Mouse (Mus musculus) midbrain, postnatal 0 days (tissue): ENCODE data around the gene Uso1. TPM values are rescaled to one million over a fixed set of nuclear protein-coding genes. Genes with fewer than 3 reads are reported as not detected.
A peak's percentile ranks its signal among the peaks of the same experiment; 100 is the strongest.

Experiments
- ATAC-seq: fragments of 200-750 bp; cut with Nextera tagmentation; 2 replicates; pipeline ENCODE4 v1.8.0; 2017; ENCODE audit warnings: moderate number of reproducible peaks, mild to moderate bottlenecking, moderate TSS enrichment, moderate library complexity; ENCODE audit not compliant: low FRiP score
- DNase-seq: peaks from one replicate; pipeline ENCODE4 v3.0.0-alpha.2; 2015; ENCODE audit warnings: low spot score
- H3K27ac ChIP-seq: fragments of 300-500 bp; sonication (generic); 2 replicates; pipeline ENCODE4 v1.5.1; 2014; ENCODE audit warnings: low read depth, mild to moderate bottlenecking, low read length, mixed read lengths
- H3K27me3 ChIP-seq: fragments of 300-500 bp; sonication (generic); 2 replicates; pipeline ENCODE4 v1.6.1; 2014; ENCODE audit warnings: low read length, control low read depth, mixed read lengths; ENCODE audit not compliant: insufficient read depth
- H3K36me3 ChIP-seq: fragments of 300-500 bp; sonication (generic); 2 replicates; pipeline ENCODE4 v1.6.1; 2014; ENCODE audit warnings: low read length, control low read depth, mixed read lengths; ENCODE audit not compliant: insufficient read depth
- H3K4me1 ChIP-seq: fragments of 300-500 bp; sonication (generic); 2 replicates; pipeline ENCODE4 v1.6.1; 2014; ENCODE audit warnings: mild to moderate bottlenecking, control low read depth, antibody characterized with exemption, low read length, mixed read lengths; ENCODE audit not compliant: insufficient read depth
- H3K4me2 ChIP-seq: fragments of 300-500 bp; sonication (generic); 2 replicates; pipeline ENCODE4 v1.6.1; 2014; ENCODE audit warnings: low read depth, mild to moderate bottlenecking, low read length, mixed read lengths; ENCODE audit not compliant: poor library complexity, severe bottlenecking
- H3K4me3 ChIP-seq: fragments of 300-500 bp; sonication (generic); 2 replicates; pipeline ENCODE4 v1.5.1; 2014; ENCODE audit warnings: low read depth, mild to moderate bottlenecking, low read length, moderate library complexity
- H3K9ac ChIP-seq: fragments of 300-500 bp; sonication (generic); replicated peaks from 2 replicates; pipeline ENCODE4 v1.6.1; 2014; ENCODE audit warnings: mild to moderate bottlenecking, low read length, moderate library complexity, mixed read lengths; ENCODE audit not compliant: poor library complexity, severe bottlenecking
- H3K9me3 ChIP-seq: fragments of 300-500 bp; sonication (generic); 2 replicates; pipeline ENCODE4 v1.6.1; 2016; ENCODE audit warnings: low read length, control low read depth
- CTCF ChIP-seq: IDR thresholded peaks from 2 replicates; pipeline ENCODE4 v1.5.1; 2016; ENCODE audit warnings: antibody characterized with exemption, mild to moderate bottlenecking
- WGBS: fragments of 180-500 bp; shearing (Covaris S2); extraction: QIAGEN DNeasy Blood & Tissue Kit; methylation state at CpG from one replicate; pipeline ENCODE4 v1.1.7; 2014; 5-methylcytosine and 5-hydroxymethylcytosine counted together
- polyA plus RNA-seq: library from polyadenylated mRNA; unstranded; fragments of >200 nt; fragmentation: Nextera tagmentation; extraction: Ambion mirVana; gene quantifications from 2 replicates; pipeline ENCODE4 v1.2.1, GENCODE M21; 2015
- total RNA-seq: library from RNA; depleted of rRNA; stranded (reverse); fragments of >200 nt; gene quantifications from 2 replicates; pipeline ENCODE4 v1.2.3, GENCODE M21; 2014

The Uso1 gene
- total and polyA plus RNA-seq, 2 experiments from 2014 or later, result 22.4 to 27.0 TPM

DNA sequence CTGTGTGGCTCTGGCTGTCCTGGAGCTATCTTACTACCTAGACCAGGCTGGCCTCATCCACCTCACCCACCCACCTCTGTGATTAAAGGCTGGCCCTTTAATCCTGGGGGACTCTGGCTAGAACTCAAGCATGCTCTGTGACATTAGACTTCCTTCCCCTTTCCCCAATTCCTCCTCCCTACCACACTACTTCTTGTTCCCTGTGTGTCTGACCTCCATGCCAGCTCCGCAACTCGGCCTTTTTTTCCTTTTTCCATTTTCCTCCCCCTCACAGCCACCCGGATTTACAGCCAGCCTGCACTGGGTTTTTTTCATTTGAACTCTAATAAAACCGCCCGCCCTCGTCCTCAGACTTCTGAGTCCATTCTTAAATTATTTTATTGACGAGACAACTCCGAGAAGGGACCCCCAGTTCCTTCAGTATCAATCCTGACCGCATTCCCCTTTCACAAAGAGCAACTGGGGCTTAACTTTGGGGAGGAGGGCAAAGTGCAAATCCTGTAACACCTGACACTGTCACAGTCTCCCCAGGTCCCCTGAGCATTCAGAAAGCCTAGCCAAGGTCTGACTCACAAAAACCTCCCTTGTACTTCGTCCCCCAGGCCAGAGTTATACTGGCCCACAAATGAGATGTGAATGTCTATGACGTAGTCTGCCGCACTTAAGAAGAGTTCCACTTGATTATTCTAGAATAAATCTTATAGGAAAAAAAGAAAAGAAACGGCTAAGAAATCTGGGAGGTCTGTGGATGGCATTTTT is 39.2 kb upstream of the Uso1 start:
- 0 out of 2 replicates have a peak, but pooled peaks cover 2% of the 10 kb centered on the region for H3K4me1 ChIP-seq
- H3K9me3 ChIP-seq, result no peaks in the 10 kb centered on the region
- ATAC-seq (no peak), DNase-seq (no peak)
- 62% methylated on average over 13 of the region's 13 CpGs for WGBS
- no peak overlapping the region for H3K9ac ChIP-seq
- no peak overlapping the region for H3K27ac ChIP-seq
- no peaks in the 10 kb centered on the region for H3K36me3 ChIP-seq
- no peaks in the 10 kb centered on the region for H3K27me3 ChIP-seq
- TF ChIP-seq CTCF, result no peak
- H3K4me3 ChIP-seq, result no peak overlapping the region
- no peak overlapping the region for H3K4me2 ChIP-seq

DNA sequence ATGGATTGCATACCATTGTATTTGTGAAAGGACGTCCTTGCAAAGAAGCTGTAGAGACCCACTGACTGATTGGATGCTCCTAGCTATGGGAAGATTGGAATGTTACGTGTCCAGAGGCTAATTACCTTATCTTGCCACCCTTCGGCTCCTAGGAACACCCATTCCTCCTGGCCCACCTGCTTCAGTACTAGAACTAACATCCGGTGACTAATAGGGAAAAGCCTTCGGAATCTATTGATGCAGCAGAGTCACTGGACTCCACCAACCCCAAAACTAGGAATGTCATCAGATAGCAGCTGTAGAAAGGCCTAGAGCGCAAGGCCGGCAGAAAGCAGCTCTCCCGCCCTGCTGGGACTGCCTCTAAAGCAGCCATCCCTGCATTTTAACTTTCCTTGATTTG is 36.1 kb upstream of the Uso1 start:
- Histone ChIP-seq H3K9me3 (no peaks in the 10 kb centered on the region), H3K27me3 (no peaks in the 10 kb centered on the region), H3K36me3 (no peaks in the 10 kb centered on the region), H3K4me1 (no peaks in the 10 kb centered on the region), H3K4me3 (no peak overlapping the region), H3K27ac (no peak overlapping the region), H3K9ac (no peak overlapping the region), H3K4me2 (no peak overlapping the region)
- no peak for DNase-seq
- ATAC-seq, result no peak
- TF ChIP-seq CTCF, result no peak
- 92% methylated on average over 8 of the region's 8 CpGs for WGBS

DNA sequence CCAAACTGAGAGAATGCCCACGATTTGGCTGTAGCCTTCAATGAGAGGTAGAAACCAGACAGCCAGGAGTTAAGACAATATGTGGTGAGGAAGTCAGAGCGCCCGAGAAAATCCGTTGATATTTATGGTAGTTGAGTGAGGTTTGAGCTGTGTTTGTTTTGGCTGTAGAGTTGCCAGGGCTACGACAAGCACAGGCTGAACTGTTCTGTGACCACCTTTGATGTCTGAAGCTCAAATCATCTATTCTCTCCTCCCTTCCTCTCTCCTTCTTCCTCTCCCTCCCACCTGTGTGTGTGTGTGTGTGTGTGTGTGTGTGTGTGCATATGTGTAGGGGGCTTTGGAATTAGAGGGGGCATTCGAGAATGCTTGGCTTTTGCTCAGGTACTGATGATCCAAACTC is 34.7 kb upstream of the Uso1 start:
- Histone ChIP-seq H3K9ac (no peak overlapping the region), H3K27ac (no peak overlapping the region), H3K36me3 (no peaks in the 10 kb centered on the region), H3K4me1 (no peaks in the 10 kb centered on the region), H3K27me3 (no peaks in the 10 kb centered on the region), H3K9me3 (no peaks in the 10 kb centered on the region), H3K4me2 (no peak overlapping the region), H3K4me3 (no peak overlapping the region)
- WGBS, result 64% methylated on average over 6 of the region's 6 CpGs
- no peak for ATAC-seq
- no peak for DNase-seq
- no peak for TF ChIP-seq CTCF

DNA sequence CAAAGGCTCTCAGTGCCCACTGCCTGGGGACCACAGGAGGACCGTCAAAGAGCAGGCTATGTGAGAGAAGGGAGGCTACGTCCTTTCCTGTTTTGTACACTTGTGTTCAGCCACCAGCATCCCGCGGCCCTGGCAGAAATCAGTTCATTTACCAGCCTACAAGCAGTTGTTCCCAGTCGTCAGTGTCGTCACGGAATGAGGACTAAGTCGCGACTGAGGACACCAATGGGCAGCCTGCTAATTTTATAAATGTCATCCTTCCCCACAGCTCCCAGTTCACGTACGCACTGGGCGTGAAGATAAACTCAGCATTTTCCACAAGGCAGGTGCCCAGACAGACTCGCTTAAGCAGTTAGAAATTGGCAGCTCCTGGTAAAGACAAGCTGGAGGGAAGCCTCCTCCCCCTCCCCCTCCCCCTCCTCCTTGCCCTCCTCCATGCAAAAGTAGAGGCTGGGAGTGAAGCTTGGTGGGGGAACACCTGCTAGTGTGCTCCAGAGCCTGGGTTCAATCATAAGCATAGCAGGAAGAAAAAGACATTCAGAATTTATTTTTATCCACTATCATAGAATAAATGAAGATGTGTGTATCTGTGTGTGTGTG is 33.8 kb upstream of the Uso1 start:
- Histone ChIP-seq H3K9ac (no peak overlapping the region), H3K36me3 (no peaks in the 10 kb centered on the region), H3K4me1 (no peaks in the 10 kb centered on the region), H3K9me3 (no peaks in the 10 kb centered on the region), H3K27ac (no peak overlapping the region), H3K4me3 (no peak overlapping the region), H3K27me3 (no peaks in the 10 kb centered on the region), H3K4me2 (no peak overlapping the region)
- ATAC-seq (no peak), DNase-seq (no peak)
- 72% methylated on average over 13 of the region's 13 CpGs for WGBS
- no peak for TF ChIP-seq CTCF

DNA sequence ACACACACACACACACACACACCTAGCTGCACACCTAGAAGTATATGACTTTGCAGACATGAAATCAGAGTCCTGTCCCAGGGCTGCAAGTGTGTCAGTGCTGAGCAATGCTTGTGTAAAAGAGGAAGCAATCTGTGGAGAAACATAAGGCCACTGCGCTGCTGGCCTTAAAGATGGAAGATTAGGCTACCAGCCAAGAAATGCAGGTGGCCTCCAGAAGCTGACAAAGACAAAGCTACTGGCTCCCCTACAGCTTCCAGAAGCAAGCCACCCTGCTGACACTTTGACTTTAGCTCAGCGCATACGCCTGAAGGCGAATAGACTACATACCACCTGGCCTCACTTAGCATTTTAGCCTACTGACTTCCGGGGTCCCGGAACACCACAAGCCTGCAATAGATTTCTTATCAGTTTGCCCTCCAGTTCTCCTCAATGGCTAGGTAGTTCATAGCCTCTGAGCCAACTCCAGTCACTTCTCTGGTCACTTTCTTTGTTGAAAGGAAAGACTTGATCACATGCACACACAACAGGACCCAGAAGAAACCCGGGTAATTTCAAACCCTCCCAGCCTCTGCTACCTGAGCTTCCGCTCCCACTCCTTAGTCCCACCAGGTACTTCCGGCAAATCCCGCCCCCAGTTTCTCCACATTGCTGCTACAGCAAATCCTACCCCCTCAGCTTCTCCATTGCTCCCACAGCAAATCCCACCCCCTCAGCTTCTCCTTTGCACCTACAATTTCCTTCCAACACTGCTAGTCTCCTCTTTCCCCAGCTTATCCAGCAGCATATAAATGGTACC is 31.2 kb upstream of the Uso1 start:
- no peak for TF ChIP-seq CTCF
- no peak overlapping the region for H3K4me2 ChIP-seq
- ATAC-seq, result no peak
- no peak overlapping the region for H3K9ac ChIP-seq
- no peak overlapping the region for H3K27ac ChIP-seq
- 48% methylated on average over 10 of the region's 10 CpGs for WGBS
- no peaks in the 10 kb centered on the region for H3K36me3 ChIP-seq
- no peaks in the 10 kb centered on the region for H3K9me3 ChIP-seq
- no peaks in the 10 kb centered on the region for H3K27me3 ChIP-seq
- no peaks in the 10 kb centered on the region for H3K4me1 ChIP-seq
- no peak overlapping the region for H3K4me3 ChIP-seq
- peak; percentile 63 for DNase-seq

DNA sequence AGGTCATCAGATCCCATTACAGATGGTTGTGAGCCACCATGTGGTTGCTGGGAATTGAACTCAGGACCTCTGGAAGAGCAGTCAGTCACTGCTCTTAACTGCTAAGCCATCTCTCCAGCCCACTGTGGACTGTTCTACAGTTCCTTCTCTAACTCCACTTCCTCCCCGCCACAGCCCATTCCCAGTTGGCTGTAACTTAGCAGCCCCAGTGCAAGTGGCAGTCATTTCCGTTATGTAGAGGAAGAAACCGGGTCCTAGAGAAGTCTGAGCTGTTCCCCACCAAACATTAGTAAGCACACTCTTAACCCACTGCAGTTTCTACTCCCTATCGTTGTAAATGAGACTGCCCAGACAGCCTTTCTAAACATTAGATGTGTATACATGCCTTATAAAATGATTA is 30.5 kb upstream of the Uso1 start:
- no peak for DNase-seq
- Histone ChIP-seq H3K4me1 (peaks cover under 1% of the 10 kb centered on the region; the same call in 1 of the 2 replicates), H3K9ac (no peak overlapping the region), H3K27ac (no peak overlapping the region), H3K4me3 (no peak overlapping the region), H3K27me3 (no peaks in the 10 kb centered on the region), H3K36me3 (no peaks in the 10 kb centered on the region), H3K4me2 (no peak overlapping the region), H3K9me3 (no peaks in the 10 kb centered on the region)
- ATAC-seq, result no peak
- WGBS, result 93% methylated on average over 4 of the region's 4 CpGs
- TF ChIP-seq CTCF, result no peak
